Mouse (Mus musculus): ENCODE measurements around the gene Htr2b.

Htr2b gene

DNA sequence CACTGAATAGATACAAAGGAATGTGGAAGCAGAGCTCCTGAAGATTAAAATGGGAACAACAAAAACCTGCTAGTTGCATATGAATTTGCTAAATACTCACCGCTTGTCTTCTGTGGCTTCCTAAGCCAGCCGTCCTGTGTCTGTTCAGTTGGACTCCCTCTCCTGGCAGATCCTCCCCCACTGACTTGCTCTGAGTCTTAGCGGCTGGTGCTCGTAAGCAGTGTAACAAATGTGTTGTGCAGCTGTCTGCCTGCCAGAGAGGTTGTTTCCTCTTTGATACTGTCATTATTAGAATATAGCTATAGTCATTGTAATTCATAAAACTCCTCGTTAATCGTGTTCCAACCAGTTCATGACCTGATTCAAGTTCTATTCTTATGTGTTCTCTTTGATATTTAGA, at the start of gene Htr2b:
Gene Htr2b (minus strand): TSS at position 192 of the 400 bp plus-strand sequence.
- DNase-seq (ENCODE audit: inconsistent age in 2 of 2, low spot score in 1 of 2): peak; percentile 20 to 43

DNA sequence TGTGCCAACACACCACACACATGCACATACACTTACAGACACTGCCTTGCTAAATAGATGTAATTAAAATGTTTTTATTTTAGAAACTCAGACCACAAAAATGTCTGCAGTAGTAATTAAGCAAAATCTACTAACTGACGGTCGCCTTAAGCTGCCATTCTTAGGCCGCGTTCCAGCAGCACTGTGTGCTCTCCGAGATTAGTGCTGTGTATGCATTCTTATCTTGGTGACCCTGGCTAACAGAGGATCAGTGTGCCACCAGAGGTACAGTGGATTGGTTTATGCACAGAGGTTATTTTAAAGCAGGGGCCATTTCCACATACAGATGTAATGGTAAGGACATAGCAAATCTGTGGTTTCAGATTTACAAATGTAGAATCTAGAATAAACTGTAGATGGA, 49.3 kb upstream of the Htr2b start:
- DNase-seq (ENCODE audit: inconsistent age in 2 of 2, low spot score in 1 of 2): no peak

- DNase-seq (ENCODE audit: inconsistent age in 2 of 2, low spot score in 1 of 2): no peak
Observed at GRCm38 (mm10) chr1:86160479-86160878, 48.7 kb upstream of the Htr2b start.

DNA sequence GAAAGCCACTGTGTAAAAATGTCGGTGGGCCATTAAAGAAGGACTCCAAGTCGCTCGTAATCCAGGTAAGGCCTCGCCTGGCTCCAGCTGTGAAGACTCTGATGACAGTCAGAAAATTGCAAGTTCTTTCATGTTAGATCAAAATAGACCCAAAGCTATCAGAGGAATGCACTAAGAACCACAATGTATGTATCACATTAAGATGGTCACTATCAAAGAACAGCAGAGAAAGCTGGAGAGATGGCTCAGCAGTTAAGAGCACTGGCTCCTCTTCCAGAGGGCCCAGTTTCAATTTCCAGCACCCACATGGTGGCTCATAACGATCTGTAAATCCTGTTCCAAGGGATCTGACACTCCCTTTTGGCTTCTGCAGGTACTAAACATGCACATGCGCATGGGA, 48.3 kb upstream of the Htr2b start:
- no peak for DNase-seq (ENCODE audit: inconsistent age in 2 of 2, low spot score in 1 of 2)

- DNase-seq (ENCODE audit: inconsistent age in 2 of 2, low spot score in 1 of 2): no peak
Observed at GRCm38 (mm10) chr1:86156595-86156994, 44.8 kb upstream of the Htr2b start.

- no peak for DNase-seq (ENCODE audit: inconsistent age in 2 of 2, low spot score in 1 of 2)
Observed at GRCm38 (mm10) chr1:86156075-86156474, 44.3 kb upstream of the Htr2b start.

GRCm38 (mm10) chr1:86154824-86155164, 43.0 kb upstream of the Htr2b start:
- no peak for DNase-seq (ENCODE audit: inconsistent age in 2 of 2, low spot score in 1 of 2)

DNA sequence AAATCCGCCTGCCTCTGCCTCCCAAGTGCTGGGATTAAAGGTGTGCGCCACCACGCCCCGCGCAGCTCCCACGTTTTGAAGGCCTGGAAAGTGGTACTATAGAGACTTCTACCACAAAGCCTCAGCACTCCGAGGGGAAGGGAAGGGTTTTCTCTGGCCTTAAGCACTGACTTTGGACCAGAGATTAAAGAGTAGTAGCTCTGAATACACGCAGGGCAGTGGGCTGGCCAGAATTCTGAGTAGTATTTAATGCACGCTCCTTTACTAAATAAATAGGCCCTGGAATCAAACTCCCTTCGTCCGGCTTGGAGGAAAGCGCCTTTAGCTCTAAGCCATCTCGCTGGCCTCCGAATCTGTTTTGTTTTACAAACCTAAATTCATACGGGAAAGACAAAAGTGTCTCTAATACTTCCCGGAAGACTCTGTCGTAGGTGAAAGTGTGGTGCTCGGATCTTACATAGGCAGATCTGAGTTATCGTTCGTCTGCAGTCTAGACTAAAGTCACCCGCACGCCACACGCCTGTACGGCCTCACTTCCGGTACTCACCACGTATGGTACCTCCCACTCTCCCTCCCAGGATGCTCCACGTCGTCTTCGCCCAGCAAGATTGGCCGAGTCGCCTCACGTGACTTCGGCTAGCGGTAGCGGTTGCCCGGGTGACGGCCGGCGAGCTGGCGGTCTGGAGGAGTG, 42.5 kb upstream of the Htr2b start, which contains the start of gene Armc9:
Gene Armc9 (plus strand): TSS at position 648 of the 691 bp plus-strand sequence.
- peak; percentile 96 to 97 for DNase-seq (ENCODE audit: inconsistent age in 2 of 2, low spot score in 1 of 2)

DNA sequence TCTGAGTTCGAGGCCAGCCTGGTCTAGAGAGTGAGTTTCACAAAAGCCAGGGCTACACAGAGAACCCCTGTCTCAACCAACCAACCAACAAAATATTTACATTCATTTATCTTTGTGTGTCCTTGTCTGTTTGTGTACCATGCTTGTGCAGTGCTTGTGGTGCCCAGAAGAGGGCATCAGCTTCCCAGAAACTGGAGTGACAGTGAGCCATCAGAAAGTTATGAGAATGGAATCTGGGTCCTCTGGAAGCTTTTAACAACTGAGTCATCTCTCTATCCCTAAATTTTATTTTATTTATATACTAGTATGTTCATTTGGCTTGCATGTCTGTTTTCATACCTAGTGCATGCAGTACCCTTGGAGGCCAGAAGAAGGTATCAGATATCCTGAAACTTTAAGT, 40.8 kb upstream of the Htr2b start:
- DNase-seq (ENCODE audit: inconsistent age in 2 of 2, low spot score in 1 of 2): peak in 1 of 2 experiments; percentile 44

DNA sequence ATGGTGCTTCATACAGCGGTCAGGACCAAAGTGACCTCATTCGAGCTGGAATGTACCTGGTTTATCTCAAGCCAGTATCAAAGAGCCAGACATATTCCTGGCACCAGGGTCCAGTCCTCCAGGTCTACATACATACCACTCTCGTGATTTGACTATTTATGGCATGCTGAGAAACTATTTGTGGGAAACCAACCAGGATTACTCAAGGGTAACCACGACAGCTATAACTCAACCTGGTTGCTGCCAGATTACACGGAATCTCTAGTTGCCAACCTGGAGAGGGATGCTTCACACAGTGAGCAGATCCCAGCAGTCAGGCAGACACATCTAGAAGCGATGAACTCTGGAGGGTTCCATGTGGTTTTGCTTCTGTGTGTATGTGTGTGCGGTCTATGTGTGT, 39.6 kb upstream of the Htr2b start:
- DNase-seq (ENCODE audit: inconsistent age in 2 of 2, low spot score in 1 of 2): no peak

GRCm38 (mm10) chr1:86150929-86151328, 39.2 kb upstream of the Htr2b start:
- DNase-seq (ENCODE audit: inconsistent age in 2 of 2, low spot score in 1 of 2): no peak

DNA sequence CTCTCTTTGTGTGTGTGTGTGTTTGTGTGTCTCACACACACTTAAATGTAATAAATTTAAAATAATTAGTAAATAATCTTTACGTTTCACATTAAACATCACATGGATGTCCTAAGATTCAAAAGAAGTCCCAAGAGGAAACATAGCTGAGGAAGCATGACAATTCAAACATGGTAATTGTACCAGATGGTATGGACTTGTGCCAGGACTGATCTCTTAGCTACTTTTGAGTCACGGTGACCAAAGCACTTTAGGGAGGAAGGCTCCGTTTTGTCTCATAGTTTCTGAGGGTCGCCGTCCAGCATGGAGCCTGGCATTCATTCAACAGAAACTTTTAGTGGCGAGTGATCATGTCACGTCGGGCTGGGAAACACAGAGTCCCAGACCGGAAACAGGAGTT, 36.4 kb upstream of the Htr2b start:
- DNase-seq (ENCODE audit: inconsistent age in 2 of 2, low spot score in 1 of 2): no peak

DNA sequence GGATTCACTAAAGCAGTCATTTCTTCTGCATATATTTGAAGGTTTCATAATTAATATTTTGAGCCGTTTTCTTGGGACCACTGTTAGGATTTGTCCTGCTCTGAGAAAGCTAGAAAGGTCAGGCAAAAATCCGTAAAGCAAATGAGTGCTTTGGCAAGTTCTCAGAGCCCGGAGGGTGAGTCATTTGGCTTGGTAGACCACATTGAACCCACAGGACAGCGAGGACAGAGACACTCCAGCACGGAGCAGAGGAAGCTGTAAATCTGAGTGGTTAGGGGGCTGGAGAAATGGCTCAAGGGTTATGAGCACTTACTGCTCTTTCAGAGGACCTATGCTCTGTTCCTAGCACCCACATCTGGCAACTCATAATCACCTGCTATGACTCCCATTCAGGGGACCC, 35.8 kb upstream of the Htr2b start:
- peak; percentile 76 to 84 for DNase-seq (ENCODE audit: inconsistent age in 2 of 2, low spot score in 1 of 2)

DNA sequence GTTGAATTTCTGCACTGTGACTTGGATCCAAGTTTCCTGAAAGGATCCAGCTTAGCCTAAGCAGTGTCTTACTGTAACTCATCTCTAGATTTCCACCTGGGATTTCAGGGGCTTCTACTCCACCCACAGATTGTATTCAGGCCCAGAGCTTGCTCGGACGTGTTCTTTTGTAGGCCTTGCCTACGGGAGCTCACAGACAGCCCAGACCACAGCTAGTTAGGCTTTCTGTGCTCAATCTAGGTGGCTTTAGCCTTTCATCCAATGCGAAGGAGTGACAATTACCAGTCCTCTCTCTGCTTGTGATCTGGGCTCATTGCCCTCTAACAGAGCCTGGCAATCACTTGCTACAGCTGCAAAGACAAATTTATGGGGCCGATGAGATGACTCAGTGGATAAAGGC, 34.5 kb upstream of the Htr2b start:
- DNase-seq (ENCODE audit: inconsistent age in 2 of 2, low spot score in 1 of 2): no peak

DNA sequence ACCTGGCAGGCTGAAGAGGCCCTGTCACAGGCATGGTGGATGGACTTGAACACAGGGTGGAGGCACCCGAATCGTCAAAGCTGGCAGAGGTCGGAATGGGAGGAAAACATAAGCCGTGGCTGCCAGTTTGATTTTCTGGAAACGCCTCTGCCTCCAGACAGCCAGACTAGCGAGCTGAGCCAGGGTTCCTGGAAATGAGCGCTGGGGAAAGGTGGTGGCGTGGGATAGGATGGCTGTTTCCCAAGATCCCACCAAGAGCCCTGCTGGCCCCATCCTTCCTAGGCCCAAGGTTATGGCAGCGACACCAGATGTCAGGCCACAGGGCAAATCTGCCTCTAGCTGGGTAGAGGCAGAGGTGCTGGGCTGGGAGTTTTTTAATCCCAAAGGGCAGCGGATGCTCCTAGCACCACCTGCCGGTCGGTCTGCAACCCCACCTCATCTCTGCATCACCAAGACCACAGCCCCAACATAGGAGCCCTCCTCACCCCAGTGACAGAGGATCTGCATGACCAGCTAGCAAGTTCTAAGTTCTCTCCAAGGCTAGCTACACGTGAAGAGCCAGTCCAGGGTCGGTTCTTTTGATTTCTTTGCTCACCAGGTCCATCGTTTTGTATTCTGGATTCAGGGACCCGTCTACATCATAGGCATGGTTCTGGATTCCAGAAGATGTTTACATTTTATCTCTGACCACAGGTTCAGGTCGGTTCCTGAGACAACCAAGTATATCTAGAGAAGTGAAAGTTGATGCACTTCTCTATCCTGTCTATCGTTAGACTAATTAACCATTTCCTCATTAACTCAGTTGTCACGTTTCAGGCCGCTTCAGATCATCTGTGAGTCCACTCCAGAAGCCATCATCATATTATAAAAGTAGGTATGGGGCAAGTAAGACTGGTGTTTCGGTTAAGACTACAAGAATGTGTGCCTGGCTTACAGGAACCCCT, 32.5 kb upstream of the Htr2b start:
- DNase-seq (ENCODE audit: inconsistent age in 2 of 2, low spot score in 1 of 2): no peak

- no peak for DNase-seq (ENCODE audit: inconsistent age in 2 of 2, low spot score in 1 of 2)
Observed at GRCm38 (mm10) chr1:86143165-86143564, 31.4 kb upstream of the Htr2b start.

DNA sequence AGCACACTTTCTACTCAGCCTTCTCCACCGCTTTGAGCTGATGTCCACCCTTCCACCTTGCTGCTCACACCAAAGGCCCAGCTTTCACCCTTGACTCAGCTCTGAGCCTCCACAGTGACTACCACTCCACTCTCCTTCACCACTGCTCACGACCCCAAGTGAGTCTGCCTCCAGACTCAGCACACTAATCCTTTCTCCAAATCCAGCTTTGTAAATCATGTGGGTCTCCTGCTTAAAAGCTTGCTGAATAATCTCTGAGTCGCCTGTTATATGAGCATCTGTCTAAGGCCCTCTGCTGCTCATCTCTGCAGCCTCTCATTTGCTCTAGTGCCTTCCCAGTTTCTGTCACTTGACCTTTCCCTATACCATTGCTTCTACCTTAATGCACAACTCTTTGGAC, 29.3 kb upstream of the Htr2b start:
- no peak for DNase-seq (ENCODE audit: inconsistent age in 2 of 2, low spot score in 1 of 2)

GRCm38 (mm10) chr1:86135315-86135714, 23.5 kb upstream of the Htr2b start:
- no peak for DNase-seq (ENCODE audit: inconsistent age in 2 of 2, low spot score in 1 of 2)

DNA sequence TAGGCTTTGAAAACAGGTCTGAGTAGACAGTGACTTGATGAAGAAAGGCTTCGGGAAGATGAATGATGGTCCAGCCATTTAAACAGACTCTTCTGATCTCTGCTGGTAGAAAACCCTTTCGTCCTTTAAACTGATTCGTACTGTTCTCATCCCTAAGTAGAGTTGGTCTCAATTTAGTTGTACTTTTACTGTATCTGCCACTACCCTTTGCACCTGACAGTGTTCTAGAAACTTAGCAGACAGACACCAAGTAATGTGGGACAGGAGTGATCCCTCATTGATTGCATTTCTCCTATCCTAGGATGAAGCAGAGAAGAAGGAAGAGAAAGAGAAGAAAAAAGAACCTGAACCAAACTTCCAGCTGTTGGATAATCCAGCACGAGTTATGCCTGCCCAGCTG, 21.6 kb upstream of the Htr2b start, which contains the start of gene Gm21972:
Gene Gm21972 (plus strand): TSS at position 301 of the 400 bp plus-strand sequence.
- DNase-seq (ENCODE audit: inconsistent age in 2 of 2, low spot score in 1 of 2): no peak

DNA sequence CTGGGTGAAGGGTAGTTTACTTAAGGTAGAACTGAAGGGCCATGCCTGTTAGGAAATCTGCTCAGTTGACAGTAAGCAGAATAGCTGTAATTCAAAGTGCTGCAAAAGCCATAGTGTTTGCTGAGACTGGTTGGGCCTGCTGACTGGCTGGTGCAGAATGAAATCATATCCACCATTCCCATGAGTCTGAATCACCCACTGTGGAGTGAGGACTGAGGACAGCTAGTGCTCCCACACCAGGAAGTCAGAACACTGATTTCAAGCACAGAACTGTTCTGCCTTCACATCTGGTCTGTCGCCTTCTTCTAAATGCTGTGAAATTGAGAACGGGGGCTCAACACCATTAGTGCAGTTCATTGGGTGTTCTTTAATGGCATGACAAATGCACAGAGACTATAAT, 14.3 kb upstream of the Htr2b start:
- DNase-seq (ENCODE audit: inconsistent age in 2 of 2, low spot score in 1 of 2): peak; percentile 35 to 52

DNA sequence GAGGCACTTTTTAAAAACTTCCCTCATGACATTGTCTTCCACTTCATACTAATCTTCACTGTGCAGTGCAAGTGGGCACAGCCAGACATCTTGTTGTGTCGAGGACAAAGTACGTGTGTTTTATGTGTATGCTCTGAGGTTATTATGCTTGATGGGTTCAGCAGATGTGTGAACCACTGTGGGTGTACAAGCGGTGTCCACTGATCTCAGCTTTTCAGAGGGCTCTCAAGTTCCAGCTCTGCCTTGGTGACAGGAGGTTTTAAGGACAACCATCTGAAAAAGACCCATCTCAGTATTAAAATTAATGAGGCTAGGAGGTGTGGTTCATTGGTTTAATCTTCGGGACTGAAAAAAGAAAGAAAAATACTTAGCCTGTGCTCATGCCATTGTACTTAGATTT, 7.8 kb upstream of the Htr2b start:
- DNase-seq (ENCODE audit: inconsistent age in 2 of 2, low spot score in 1 of 2): no peak

DNA sequence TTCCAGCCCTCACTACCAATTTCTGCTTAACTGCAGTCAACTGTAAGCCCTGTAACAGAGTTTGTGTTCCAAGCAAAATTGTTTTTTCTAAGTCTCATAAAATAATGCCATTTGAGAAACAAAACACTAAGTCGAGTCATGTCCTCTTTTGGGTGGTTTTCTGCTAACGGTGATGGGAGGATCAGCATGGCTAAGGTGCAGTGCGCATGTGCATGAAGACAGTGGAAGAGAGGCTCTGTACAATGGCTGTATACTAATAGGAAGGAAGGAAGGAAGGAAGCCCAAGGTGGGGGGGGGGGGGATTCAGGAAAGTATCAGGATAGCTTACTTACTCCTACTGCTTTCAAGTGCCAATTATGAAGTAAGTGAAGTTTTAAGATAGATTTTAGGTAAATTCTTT, 2.4 kb upstream of the Htr2b start:
- DNase-seq (ENCODE audit: inconsistent age in 2 of 2, low spot score in 1 of 2): no peak
